Mouse (Mus musculus) T-helper 17 cell (primary cell): ENCODE results near the gene Rbm4b.
"Not testable (repeated sequence)": the region's sequence is repeated elsewhere in the genome, so short reads cannot be mapped to it uniquely, and the experiment has no call there.

Source experiments
- in situ Hi-C, 2 experiments: fragments of 300-600 bp; cut with MboI, MseI; formaldehyde crosslinking; loops; 1 replicate in 1 of 2; 2 replicates in 1 of 2; pipeline ENCODE4 v1.15.1; 2025; ENCODE audit warnings: high pct_unique_total_duplicates in 2 of 2

Gene Rbm4b

DNA sequence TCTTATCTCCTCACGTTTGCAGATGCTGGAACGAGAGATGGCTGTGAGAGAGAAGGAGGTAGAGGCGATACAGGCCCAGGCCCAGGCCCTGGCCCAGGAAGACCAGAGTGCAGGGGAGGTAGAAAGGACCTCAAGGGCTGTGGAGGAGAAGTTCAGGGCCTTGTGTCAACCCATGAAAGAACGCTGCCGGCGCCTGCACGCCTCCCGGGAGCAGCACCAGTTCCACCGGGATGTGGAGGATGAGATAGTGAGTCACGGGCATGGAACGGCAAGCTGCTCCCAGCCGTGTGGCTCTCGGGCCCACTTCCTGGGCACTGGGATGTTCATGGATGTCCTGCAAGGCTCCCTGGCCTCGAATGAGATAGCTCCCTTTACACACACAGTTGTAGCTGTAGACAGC, 12.3 kb upstream of the Rbm4b start:
- in situ Hi-C loops, result loop anchor here (5.0 kb wide), 1 partner anchor 97 kb away; no protein-coding TSS in a partner anchor

DNA sequence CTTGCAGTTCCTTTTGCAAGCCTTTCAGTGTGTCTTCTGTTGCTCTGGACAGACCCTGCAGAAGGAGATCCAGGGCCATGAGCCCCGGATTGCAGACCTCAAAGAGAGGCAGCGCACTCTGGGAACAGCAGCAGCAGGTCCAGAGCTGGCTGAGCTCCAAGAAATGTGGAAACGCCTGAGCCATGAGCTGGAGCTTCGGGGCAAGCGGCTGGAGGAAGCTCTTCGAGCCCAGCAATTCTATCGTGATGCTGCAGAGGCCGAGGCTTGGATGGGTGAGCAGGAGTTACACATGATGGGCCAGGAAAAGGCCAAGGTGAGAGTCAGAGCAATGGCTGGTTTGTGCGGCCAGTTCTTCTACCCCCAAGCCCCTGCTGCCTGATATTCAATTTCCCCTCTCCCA, 11.2 kb upstream of the Rbm4b start:
- in situ Hi-C loops, result no loop called here

DNA sequence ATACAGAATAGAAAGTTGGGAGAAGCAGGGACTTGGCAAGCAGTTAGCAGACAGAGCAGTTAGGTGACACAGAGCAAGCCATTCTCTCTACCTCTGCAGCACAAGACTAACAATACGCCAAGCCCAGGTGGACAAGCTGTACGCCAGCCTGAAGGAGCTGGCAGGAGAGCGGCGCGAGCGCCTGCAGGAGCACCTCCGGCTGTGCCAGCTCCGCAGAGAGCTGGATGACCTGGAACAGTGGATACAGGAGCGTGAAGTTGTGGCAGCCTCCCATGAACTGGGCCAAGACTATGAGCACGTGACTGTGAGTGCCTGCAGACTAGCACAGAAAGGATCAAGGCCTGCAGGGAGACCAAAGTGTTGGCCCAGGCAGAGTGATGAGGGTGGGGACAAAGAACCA, 10.6 kb upstream of the Rbm4b start:
- in situ Hi-C loops, result no loop called here

DNA sequence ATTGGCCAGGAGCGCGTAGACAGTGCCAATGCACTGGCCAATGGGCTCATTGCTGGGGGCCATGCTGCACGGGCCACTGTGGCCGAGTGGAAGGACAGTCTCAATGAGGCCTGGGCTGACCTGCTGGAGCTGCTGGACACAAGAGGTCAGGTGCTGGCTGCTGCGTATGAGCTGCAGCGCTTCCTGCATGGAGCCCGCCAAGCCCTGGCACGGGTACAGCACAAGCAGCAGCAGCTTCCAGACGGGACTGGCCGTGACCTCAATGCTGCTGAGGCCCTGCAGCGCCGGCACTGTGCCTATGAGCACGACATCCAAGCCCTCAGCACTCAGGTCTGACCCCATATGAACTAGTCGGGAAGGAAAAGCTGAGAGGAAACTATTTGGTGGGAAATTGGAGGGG, 9.7 kb upstream of the Rbm4b start:
- in situ Hi-C loops, result no loop called here

DNA sequence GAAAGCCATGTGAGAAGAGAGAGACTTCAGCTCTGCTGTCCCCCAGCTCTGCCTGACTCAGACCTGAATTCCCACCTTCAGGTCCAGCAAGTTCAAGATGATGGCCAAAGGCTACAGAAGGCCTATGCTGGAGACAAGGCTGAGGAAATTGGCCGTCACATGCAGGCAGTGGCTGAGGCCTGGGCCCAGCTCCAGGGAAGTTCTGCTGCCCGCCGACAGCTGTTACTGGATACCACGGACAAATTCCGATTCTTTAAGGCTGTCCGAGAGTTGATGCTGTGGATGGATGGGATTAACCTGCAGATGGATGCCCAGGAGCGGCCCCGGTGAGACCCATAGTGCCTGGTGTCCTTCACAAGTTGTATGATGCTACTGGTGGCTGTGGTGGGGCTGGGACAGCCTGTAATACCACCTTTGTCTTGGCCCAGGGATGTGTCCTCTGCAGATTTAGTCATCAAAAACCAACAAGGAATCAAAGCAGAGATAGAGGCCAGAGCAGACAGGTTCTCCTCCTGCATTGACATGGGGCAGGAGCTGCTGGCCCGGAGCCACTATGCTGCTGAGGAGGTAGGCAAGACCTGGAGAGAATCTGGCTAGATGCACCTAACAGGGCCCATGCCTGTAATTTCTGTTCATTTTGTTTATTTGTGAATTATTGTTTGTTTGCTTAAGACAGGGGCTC, 8.5 kb upstream of the Rbm4b start:
- in situ Hi-C loops, result no loop called here

DNA sequence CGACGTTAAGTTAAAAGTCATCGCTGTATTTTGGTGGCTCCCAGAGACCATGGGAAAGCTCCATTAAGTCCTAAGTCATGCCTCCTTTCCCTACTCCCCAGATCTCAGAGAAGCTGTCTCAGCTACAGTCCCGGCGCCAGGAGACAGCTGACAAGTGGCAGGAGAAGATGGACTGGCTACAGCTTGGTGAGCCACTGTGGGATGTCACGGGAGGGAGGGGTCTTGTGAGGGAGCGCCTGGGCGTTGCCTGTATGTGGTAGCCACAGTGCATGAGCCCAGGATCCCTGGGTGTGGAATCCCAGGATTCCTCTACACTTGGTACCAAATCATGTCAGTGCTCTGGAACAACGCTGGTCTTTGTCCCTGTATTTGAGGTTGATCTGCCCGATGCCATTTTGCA, 7.8 kb upstream of the Rbm4b start:
- in situ Hi-C loops, result no loop called here

DNA sequence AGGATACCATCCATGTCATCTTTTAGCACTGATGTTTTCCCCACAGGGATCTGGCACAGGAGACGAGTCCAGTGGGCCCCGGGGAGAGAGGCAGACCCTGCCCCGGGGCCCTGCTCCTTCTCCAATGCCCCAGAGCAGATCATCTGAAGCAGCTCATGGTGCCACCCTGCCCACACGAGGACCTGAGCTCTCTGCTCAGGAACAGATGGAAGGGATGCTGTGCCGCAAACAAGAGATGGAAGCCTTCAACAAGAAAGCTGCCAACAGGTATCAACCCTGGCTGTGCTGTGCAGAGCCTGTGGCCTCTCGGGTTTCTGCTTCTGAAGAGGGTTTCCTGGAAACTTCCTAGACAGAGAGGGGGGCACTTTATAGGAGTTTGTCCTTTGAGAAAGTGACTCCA, 6.3 kb upstream of the Rbm4b start:
- in situ Hi-C loops, result no loop called here

DNA sequence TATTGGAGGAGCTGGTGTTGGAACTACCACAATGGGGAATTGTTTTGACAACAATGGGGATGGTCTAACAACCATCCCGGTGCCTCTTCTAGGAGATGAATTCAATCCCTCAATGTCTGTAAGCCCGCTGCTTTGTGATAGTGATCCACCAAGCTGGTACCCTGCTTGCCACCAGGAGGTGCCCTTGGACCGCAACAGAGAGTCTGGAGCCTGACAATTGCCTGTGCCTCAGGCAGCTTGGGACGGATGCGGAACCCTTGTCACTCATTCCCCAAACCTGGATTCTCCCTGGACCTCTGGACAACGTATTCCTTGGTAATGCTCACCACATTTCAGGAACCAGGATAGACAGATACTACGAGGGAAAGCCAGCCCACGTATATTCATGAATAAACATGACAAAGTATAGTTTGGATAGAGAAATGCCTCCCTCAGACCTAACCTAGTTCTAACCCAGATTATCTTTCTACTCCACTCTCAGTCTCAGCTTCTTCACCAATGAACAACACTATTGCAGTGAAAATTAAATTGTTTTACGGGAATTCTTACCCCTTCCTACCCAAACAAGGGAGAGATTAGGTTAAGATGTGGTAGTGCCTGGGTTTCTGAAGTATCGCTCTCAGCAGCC, 618 bp upstream of the Rbm4b start:
- in situ Hi-C loops, result loop anchor here (5.0 kb wide), 2 partner anchors 37 to 152 kb away; partner anchors contain the start of genes Rbm4 (in 2 of the 2) and Bbs1 (in 1 of the 2)

DNA sequence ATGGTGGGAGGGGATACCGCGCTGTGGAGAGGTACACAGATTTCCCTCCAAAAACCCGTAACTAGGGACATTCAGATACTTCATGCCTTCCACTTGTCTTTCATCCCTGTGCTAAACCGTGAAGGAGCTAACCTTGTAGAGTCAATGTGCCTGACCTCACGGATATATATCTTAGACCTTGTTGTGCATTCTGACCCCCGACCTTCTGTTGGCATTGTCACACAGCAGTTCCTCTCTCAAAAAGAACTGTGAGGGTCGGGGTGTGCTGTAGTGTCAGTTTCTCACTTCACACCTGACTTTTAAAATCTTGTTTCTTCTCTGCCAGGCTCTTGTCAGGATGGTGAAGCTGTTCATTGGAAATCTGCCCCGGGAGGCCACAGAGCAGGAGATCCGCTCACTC, 624 bp downstream of the Rbm4b start:
- in situ Hi-C loops, result loop anchor here (5.0 kb wide), 2 partner anchors 35 to 150 kb away; partner anchors contain the start of genes Rbm4 (in 2 of the 2) and Bbs1 (in 1 of the 2)

DNA sequence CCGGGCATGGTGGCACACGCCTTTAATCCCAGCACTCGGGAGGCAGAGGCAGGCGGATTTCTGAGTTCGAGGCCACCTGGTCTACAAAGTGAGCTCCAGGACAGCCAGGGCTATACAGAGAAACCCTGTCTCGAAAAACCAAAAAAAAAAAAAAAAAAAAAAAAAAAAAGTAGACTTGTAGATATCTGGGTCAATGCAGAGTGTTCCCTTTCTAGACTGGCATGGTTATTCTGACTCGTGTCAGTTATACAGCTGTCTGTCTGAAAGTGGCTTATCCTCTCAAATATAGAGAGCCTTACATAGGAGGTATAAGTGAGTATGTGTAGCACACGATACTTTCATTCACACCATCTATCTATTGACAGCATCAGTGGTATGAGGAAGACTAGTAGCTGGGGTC, 4.2 kb downstream of the Rbm4b start:
- in situ Hi-C loops, result not testable (repeated sequence)

DNA sequence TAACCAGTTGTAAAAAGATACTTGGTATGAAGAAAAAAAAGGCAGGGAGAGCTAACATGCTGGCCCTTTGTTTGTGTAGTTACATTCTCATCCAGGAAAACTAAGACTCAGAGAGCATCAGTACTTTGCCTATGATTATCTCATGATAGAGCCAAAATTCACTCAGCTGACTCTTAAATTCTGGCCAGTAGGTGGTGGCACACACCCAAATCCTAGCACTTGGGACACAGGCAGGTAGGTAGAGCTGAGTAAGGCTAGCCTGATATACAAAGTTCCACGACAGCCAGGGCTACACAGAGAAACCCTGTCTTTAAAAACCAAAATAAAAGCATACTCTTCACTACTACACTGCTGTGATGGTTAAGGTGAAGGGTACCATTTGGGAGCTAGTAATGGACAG, 6.6 kb downstream of the Rbm4b start:
- in situ Hi-C loops, result no loop called here

DNA sequence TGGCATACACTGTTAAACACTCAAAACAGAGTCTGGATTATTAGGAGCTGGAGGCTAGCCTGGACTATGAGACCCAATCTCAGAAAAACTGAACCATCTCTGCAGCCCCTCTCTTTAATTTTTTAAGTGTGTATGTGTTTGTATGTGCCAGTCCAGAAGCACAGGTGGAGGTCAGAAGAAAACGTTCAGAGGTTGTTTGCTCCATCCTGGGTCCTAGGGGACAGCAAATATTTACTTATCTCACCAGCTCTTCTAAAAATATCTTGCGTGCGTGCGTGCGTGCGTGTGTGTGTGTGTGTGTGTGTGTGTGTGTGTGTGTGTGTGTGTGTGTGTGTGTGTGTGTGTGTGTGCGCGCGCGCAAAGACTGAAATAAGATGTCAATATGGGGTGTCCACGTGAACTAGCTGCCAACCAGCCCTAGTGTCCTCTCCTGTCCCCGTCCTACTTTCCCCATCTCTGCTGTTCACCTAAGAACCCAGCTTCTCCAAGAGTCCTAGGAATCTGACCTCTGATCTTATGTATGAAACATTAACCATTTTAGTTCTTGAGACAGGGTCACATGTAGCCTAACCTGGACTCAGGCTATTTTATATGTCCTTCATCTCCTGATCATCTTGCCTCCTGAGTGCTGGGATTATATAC, 11.3 kb downstream of the Rbm4b start:
- in situ Hi-C loops, result no loop called here

DNA sequence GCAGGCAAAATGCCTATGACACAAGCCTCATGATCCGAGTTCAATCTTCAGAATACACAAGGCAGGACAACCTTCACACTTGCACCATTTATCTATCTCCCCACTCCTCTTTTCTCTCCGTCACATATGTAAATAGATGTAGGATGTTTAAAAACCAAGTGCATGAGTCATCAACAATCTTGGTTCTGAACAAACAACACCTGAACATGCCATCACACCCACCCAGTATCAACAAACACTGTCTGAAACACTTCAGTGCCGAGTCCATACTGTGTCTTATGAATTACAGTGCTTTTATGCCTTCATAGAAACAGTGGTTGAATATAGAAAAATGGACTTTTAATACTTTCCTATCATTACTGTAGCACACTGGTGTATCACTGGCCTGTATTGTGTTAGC, 16.5 kb downstream of the Rbm4b start:
- in situ Hi-C loops, result no loop called here

DNA sequence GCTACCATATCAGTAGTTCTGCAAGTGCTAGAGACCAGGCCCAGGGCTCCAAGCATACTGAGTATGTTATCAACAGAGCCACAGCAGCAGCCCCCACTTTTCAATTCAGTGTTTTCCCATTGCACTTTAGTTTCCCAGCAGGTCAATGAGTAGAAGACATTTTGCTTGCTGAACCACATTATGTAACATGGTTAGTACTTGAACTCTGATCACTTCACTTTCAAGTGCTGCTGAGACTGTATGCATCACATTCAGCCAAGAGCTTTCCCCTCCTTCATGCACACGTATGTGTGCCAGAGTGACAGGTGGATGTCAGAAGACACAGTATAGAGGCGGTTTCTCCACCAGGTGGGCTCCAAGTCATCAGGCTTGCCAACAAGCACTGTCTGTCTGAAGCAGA, 26.6 kb downstream of the Rbm4b start:
- in situ Hi-C loops, result no loop called here

DNA sequence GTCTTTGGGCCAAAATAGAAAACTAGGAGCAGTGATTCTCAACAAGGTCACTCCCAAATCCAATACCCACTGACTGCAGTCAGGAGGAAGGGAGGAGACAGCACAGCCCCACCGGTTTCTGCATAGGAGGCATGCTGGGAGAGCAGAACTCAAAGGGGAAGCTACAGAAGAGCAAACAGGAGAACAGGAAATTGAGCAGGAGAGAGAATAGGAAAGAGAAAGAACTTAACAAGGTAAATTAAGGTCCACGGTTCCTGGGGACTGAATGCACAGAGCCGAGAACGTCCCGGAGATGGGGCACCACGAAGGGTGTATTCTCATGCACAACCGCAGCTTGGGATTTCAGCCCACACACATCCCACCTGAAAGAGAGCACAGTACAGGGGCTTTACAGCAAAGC, 28.9 kb downstream of the Rbm4b start:
- in situ Hi-C loops, result no loop called here

DNA sequence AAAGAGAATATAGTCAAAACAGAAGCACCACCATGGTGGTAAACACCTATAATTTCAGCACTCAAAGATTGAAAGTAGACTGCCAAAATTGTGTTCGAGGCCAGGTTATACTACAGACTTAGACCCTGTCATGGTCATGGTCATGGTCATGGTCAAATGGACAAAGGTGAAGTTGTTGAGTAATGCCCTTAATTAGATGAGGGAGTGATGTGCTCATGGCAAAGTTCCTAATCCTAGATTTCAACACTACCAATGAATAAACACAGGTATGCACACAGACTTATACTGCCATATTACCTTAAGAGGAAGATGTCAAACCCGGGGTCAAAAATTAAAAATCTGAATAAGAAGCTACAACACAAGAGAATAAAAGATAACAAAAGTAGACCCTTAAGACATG, 30.0 kb downstream of the Rbm4b start:
- in situ Hi-C loops, result no loop called here

DNA sequence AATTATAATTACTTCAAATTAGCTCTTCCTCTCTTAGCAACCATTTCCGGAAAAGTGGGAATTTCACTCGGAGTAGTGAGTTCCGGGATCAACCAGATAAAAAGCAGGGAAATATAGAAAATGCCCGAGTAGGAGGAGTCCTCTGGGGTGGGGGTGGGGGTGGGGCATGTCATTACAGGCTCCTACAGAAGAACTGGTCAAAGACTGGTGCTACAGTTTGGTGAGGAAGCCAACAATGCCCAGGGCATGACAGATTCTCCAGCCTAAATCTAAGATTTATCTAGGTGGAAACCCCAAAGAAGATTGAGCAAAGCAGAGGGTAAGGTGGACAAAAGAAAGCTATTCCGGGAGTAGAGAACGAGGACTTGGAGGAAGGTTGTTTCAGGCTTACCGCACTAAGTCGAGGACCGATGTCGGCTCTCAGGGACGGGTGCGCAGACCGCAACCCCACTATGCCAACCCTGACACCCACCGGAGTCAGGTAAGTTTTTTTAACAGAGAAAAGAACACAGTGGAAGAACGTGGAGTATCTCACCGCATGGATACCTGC, 37.1 kb downstream of the Rbm4b start:
- in situ Hi-C loops, result loop anchor here (5.0 kb wide), 1 partner anchor 36 kb away; the partner anchor contains the start of gene Rbm4b (in 2 of the 2)

DNA sequence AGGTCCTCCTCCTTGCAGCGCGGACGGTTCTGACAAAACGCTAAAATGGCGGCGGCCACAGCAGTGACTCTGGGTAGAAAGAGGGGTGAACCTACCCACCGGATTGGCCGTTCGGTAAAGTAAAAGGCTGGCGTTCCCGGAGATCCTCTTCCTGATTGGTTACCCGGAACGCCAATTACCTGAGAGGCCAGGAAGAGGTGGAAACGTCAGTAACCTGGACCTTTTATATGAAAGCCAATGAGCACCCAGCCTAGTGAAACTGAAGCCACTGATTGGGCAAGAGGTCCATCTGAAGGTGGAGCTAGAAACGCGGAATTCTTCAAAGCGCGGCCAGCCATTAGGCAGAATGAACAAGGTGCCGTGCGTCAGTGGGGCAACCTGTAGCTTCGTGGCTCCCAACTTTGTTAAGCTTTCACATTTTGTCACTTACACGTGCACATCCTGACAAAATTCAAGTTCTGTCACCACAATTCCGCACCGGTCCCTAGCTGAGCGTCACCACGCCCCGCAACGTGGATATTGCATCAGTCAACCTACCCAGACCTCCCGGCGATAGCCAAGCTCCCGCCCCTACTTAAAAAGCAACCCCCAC, 37.6 kb downstream of the Rbm4b start, which contains the start of gene Rbm4:
Gene Rbm4, minus strand, starts transcription at position 71 of the 592 bp plus-strand sequence.
- in situ Hi-C loops, result loop anchor here (5.0 kb wide), 1 partner anchor 37 kb away; the partner anchor contains the start of gene Rbm4b (in 2 of the 2)

DNA sequence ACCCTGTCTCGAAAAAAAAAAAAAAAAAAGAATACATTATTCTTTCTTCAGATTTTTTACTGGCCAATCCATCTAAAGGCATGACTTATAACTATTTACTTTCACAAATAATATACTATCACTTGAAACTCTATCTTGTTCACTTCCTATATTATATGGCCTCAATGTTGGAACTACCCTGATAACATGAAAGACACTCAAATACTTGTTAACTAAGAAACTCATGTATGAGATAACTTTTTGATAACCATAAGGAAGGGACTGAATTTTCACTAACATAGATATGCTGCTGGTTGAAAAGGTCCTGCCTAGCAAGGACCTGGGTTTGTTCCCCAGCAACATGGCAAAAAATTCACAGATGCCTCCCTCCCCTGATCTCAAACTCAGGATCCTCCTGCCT, 39.6 kb downstream of the Rbm4b start:
- in situ Hi-C loops, result no loop called here

DNA sequence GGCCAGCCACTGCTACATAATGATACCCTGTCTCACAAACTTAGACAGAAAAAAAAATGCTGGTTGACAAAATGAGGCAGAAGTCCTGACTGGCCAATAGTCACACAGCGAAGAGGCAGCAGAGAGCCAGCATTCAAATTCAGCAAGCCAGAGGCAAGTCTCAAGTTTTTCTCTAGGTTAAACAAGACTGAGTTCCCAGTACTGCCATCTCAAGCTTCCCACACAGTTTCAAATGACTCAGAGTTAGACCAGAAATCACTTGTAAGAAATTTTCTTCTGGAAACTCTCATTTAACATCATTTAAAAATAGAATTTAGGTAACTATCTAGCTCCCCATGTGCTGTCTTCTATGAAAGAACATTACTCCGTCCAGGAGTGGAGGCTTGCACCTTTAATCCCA, 41.5 kb downstream of the Rbm4b start:
- in situ Hi-C loops, result no loop called here

DNA sequence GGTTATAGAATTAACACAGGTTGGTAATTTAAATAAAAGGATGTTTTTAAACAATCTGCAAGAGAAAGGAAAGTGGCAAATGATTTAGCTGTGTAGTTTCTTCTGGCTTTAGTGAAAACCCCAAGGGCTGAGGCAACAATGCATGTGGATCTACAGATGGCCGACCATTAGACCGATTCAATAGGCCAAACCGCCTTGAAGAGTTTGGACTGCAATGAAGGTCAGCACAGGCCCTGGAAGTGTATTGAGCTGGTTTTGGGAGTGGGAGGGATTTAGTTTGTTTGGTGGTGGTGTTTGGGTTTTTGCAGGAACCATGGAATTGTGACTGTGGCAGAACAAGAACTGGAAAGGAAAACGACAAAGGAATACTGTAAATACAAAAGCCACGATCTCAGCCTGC, 42.8 kb downstream of the Rbm4b start:
- in situ Hi-C loops, result no loop called here

DNA sequence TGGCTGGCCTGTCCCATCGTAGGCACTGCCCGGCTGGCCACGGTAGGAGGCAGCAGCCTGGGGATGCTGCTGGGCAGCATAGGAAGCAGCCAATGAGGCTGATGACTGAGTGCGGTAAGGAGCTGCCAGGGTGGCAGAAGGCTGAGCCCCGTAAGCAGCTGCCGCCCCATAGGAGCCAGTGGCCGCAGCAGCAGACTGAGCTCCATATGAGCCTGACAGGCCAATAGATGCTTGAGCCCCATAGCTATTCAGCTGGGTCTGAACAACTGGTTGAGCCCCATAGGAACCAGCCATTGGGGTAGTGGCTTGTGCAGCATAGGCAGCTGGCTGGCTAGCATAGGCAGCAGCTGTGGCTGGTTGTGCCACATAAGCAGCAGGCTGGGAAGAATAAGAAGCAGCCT, 46.4 kb downstream of the Rbm4b start:
- in situ Hi-C loops, result no loop called here
